Mouse (Mus musculus) heart, embryonic 14.5 days (tissue): Measurements from ENCODE around the gene Tcirg1. TPM values are rescaled to one million over a fixed set of nuclear protein-coding genes. Genes with fewer than 3 reads are reported as not detected.

ENCODE experiments used
- ATAC-seq: fragments of 200-750 bp; cut with Nextera tagmentation; 2 replicates; pipeline ENCODE4 v1.8.0; 2017; ENCODE audit warnings: low read depth, moderate TSS enrichment; ENCODE audit not compliant: insufficient number of reproducible peaks, insufficient read depth, low FRiP score
- H3K27ac ChIP-seq, 2 experiments: fragments of 200-500 bp in 1 of 2; fragments of 300-500 bp in 1 of 2; sonication (generic) in 1 of 2; replicated peaks in 1 of 2; 2 replicates each; pipeline ENCODE4 v1.5.1; 2012 to 2014; ENCODE audit warnings: low read depth in 2 of 2, low read length in 2 of 2, control low read depth in 1 of 2, mild to moderate bottlenecking in 1 of 2, mixed read lengths in 1 of 2; ENCODE audit not compliant: control insufficient read depth in 1 of 2, insufficient read depth in 1 of 2
- H3K27me3 ChIP-seq: fragments of 300-500 bp; sonication (generic); 2 replicates; pipeline ENCODE4 v1.6.1; 2014; ENCODE audit warnings: mild to moderate bottlenecking, low read length, control low read depth; ENCODE audit not compliant: control insufficient read depth, insufficient read depth
- H3K36me3 ChIP-seq: fragments of 300-500 bp; sonication (generic); 2 replicates; pipeline ENCODE4 v1.6.1; 2014; ENCODE audit warnings: mild to moderate bottlenecking, control low read depth, low read length, mixed read lengths; ENCODE audit not compliant: control insufficient read depth, insufficient read depth
- H3K4me1 ChIP-seq, 2 experiments: fragments of 200-500 bp in 1 of 2; fragments of 300-500 bp in 1 of 2; sonication (generic) in 1 of 2; 2 replicates each; pipeline ENCODE4 v1.6.1; 2012 to 2014; ENCODE audit warnings: low read length in 2 of 2, control low read depth in 1 of 2, mixed read lengths in 1 of 2; ENCODE audit not compliant: control insufficient read depth in 2 of 2, insufficient read depth in 2 of 2
- H3K4me2 ChIP-seq: fragments of 300-500 bp; sonication (generic); 2 replicates; pipeline ENCODE4 v1.6.1; 2014; ENCODE audit warnings: mild to moderate bottlenecking, low read length
- H3K4me3 ChIP-seq, 2 experiments: fragments of 200-500 bp in 1 of 2; fragments of 300-500 bp in 1 of 2; sonication (generic) in 1 of 2; 2 replicates each; pipeline ENCODE4 v1.5.1; 2012 to 2014; ENCODE audit warnings: low read length in 2 of 2, mild to moderate bottlenecking in 2 of 2, control low read depth in 1 of 2, low read depth in 1 of 2, moderate library complexity in 1 of 2; ENCODE audit not compliant: control insufficient read depth in 1 of 2, insufficient read depth in 1 of 2
- H3K9ac ChIP-seq: fragments of 300-500 bp; sonication (generic); 2 replicates; pipeline ENCODE4 v1.6.1; 2014; ENCODE audit warnings: mild to moderate bottlenecking, low read length
- H3K9me3 ChIP-seq: fragments of 300-500 bp; sonication (generic); 2 replicates; pipeline ENCODE4 v1.6.1; 2016; ENCODE audit warnings: low read length, control low read depth; ENCODE audit not compliant: control insufficient read depth
- WGBS: fragments of 180-500 bp; shearing (Covaris S2); extraction: QIAGEN DNeasy Blood & Tissue Kit; methylation state at CpG from one replicate; pipeline ENCODE4 v1.1.7; 2014; 5-methylcytosine and 5-hydroxymethylcytosine counted together
- polyA plus RNA-seq: library from polyadenylated mRNA; unstranded; fragments of >200 nt; fragmentation: Nextera tagmentation; extraction: Ambion mirVana; gene quantifications from 2 replicates; pipeline ENCODE4 v1.2.1, GENCODE M21; 2014

Gene Tcirg1
- polyA plus RNA-seq, 1 experiment from 2014 or later: 17.1 TPM

GRCm38 (mm10) chr19:3849251-3849650, 57.7 kb downstream of the Tcirg1 start:
- no peak overlapping the region for H3K4me3 ChIP-seq

GRCm38 (mm10) chr19:3848207-3848808, 58.6 kb downstream of the Tcirg1 start:
- WGBS: 88% methylated on average over 7 of the region's 7 CpGs
- no peak overlapping the region for H3K9ac ChIP-seq
- no peak for ATAC-seq

More at GRCm38 (mm10) chr19:3849251-3849650, 57.7 kb downstream of the Tcirg1 start:
- ATAC-seq: no peak
- Histone ChIP-seq H3K4me2 (no peak overlapping the region), H3K9me3 (no peaks in the 10 kb centered on the region), H3K36me3 (no peaks in the 10 kb centered on the region), H3K27me3 (no peaks in the 10 kb centered on the region), H3K27ac (no peak overlapping the region), H3K4me1 (peaks cover 5 to 18% of the 10 kb centered on the region in 2 experiments), H3K9ac (no peak overlapping the region)
- 87% methylated on average over 2 of the region's 2 CpGs for WGBS

GRCm38 (mm10) chr19:3847711-3848110, 59.2 kb downstream of the Tcirg1 start:
- H3K36me3 ChIP-seq: no peaks in the 10 kb centered on the region
- peaks cover 5 to 10% of the 10 kb centered on the region in 2 experiments for H3K4me1 ChIP-seq
- WGBS: 77% methylated on average over 5 of the region's 5 CpGs
- no peak overlapping the region for H3K4me3 ChIP-seq
- no peak overlapping the region for H3K9ac ChIP-seq
- H3K27me3 ChIP-seq: no peaks in the 10 kb centered on the region
- H3K9me3 ChIP-seq: no peaks in the 10 kb centered on the region
- ATAC-seq: no peak
- no peak overlapping the region for H3K4me2 ChIP-seq
- no peak overlapping the region for H3K27ac ChIP-seq

More at GRCm38 (mm10) chr19:3848207-3848808, 58.6 kb downstream of the Tcirg1 start:
- Histone ChIP-seq H3K4me1 (peaks cover 5 to 15% of the 10 kb centered on the region in 2 experiments), H3K4me3 (no peak overlapping the region), H3K27me3 (no peaks in the 10 kb centered on the region), H3K27ac (no peak overlapping the region), H3K4me2 (no peak overlapping the region), H3K9me3 (no peaks in the 10 kb centered on the region), H3K36me3 (no peaks in the 10 kb centered on the region)

GRCm38 (mm10) chr19:3846676-3847604, 60.0 kb downstream of the Tcirg1 start:
- no peaks in the 10 kb centered on the region for H3K9me3 ChIP-seq

More at GRCm38 (mm10) chr19:3846676-3847604, 60.0 kb downstream of the Tcirg1 start:
- H3K27me3 ChIP-seq: no peaks in the 10 kb centered on the region
- no peak overlapping the region for H3K4me2 ChIP-seq
- 79% methylated on average over 10 of the region's 10 CpGs for WGBS
- no peak overlapping the region for H3K4me3 ChIP-seq
- peaks cover 9 to 10% of the 10 kb centered on the region in 2 experiments for H3K4me1 ChIP-seq
- H3K9ac ChIP-seq: no peak overlapping the region
- H3K36me3 ChIP-seq: no peaks in the 10 kb centered on the region
- ATAC-seq: no peak
- no peak overlapping the region for H3K27ac ChIP-seq

Other genes starting within 250 kb of the Tcirg1 start
- gene Lrp5, start 220.6 kb downstream of the Tcirg1 start, polyA plus RNA-seq: 4.1 and 5.0 TPM in 2 replicates
- gene 1810055G02Rik, start 198.8 kb downstream of the Tcirg1 start, polyA plus RNA-seq: 18.0 and 18.2 TPM in 2 replicates
- gene Kmt5b, start 139.7 kb downstream of the Tcirg1 start, polyA plus RNA-seq: 25.6 and 27.3 TPM in 2 replicates
- gene Chka, start 55.4 kb downstream of the Tcirg1 start, polyA plus RNA-seq: 25.5 and 27.2 TPM in 2 replicates
- gene Ndufs8, start 5.6 kb upstream of the Tcirg1 start, polyA plus RNA-seq: 479 and 507 TPM in 2 replicates
- gene Aldh3b1, start 22.7 kb upstream of the Tcirg1 start, polyA plus RNA-seq: 2.3 and 2.9 TPM in 2 replicates
- 11.2 and 14.5 TPM in 2 replicates for gene Unc93b1, start 28.1 kb upstream of the Tcirg1 start, polyA plus RNA-seq
- not detected in 2 replicates for gene Aldh3b3, start 51.5 kb upstream of the Tcirg1 start, polyA plus RNA-seq
- 0.09 and 0.18 TPM in 2 replicates for gene Aldh3b2, start 65.2 kb upstream of the Tcirg1 start, polyA plus RNA-seq
- gene Acy3, start 79.4 kb upstream of the Tcirg1 start, polyA plus RNA-seq: 13.1 and 14.5 TPM in 2 replicates
- not detected in 2 replicates for gene Tbx10, start 85.6 kb upstream of the Tcirg1 start, polyA plus RNA-seq
- 73.2 and 74.1 TPM in 2 replicates for gene Nudt8, start 93.4 kb upstream of the Tcirg1 start, polyA plus RNA-seq
- 4.3 and 4.6 TPM in 2 replicates for gene Gm49405, start 93.5 kb upstream of the Tcirg1 start, polyA plus RNA-seq
- 85.2 and 90.7 TPM in 2 replicates for gene Doc2g, start 96.2 kb upstream of the Tcirg1 start, polyA plus RNA-seq
- 552 and 561 TPM in 2 replicates for gene Ndufv1, start 105.7 kb upstream of the Tcirg1 start, polyA plus RNA-seq
- 399 and 401 TPM in 2 replicates for gene Gstp1, start 130.9 kb upstream of the Tcirg1 start, polyA plus RNA-seq
- 8.0 and 10.3 TPM in 2 replicates for gene Gstp2, start 138.9 kb upstream of the Tcirg1 start, polyA plus RNA-seq
- gene Gstp3, start 152.4 kb upstream of the Tcirg1 start, polyA plus RNA-seq: not detected in 2 replicates
- gene Cabp2, start 174.4 kb upstream of the Tcirg1 start, polyA plus RNA-seq: not detected in 2 replicates
- 62.5 and 63.8 TPM in 2 replicates for gene Cdk2ap2, start 190.0 kb upstream of the Tcirg1 start, polyA plus RNA-seq
- 17.3 TPM in 2 replicates for gene Pitpnm1, start 192.9 kb upstream of the Tcirg1 start, polyA plus RNA-seq
- 87.3 and 100 TPM in 2 replicates for gene Aip, start 218.7 kb upstream of the Tcirg1 start, polyA plus RNA-seq
- not detected in 2 replicates for gene Gpr152, start 232.7 kb upstream of the Tcirg1 start, polyA plus RNA-seq
- gene Cabp4, start 236.9 kb upstream of the Tcirg1 start, polyA plus RNA-seq: not detected in 2 replicates
- 117 and 122 TPM in 2 replicates for gene Coro1b, start 241.5 kb upstream of the Tcirg1 start, polyA plus RNA-seq
- gene Ptprcap, start 246.5 kb upstream of the Tcirg1 start, polyA plus RNA-seq: 0.54 and 0.82 TPM in 2 replicates